Mouse (Mus musculus): ENCODE data around the gene Txndc11. TPM values are rescaled to one million over a fixed set of nuclear protein-coding genes. Genes with fewer than 3 reads are reported as not detected.

Gene Txndc11
- total and polyA plus RNA-seq, 3 experiments, result 24.9 to 33.7 TPM; not detected in 1

DNA sequence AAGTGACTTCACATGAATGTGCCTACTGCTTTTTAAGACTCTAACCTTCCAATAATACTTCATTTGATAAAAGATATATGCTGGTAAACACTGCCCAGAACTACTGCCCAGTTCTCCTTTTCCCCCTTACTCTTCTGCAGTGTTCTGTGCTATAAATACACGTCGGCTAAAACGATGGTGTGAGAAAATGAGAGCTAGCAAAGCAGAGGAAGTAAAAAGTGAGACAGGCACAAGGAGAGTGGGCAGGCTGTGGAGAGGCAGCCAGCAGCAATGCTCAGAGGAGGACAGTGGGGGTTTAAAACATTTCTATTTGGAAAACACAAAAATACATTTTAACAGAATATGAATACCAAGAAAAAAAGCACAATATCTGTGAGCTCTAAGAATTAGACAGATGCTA, 41.9 kb downstream of the Txndc11 start:
- no peak for TF ChIP-seq TBP (IDR thresholded peaks at IDR 0.05; ENCODE audit: low read depth, low read length)
- TF ChIP-seq ZMIZ1 (IDR thresholded peaks at IDR 0.05; ENCODE audit: low read depth, low read length), result no peak
- Histone ChIP-seq H3K27ac (ENCODE audit: control insufficient read depth, low read depth, low read length) (no peak overlapping the region), H3K9me3 (replicated peaks; ENCODE audit: insufficient read depth, low read length) (no peaks in the 10 kb centered on the region), H3K36me3 (ENCODE audit: control insufficient read depth in 1 of 2, insufficient read depth in 2 of 2, low read length in 2 of 2) (peaks cover 0 to 32% of the 10 kb centered on the region in 2 experiments; a peak in 2 of 4 replicates), H3K27me3 (ENCODE audit: control insufficient read depth in 1 of 2, insufficient read depth in 2 of 2, low read length in 2 of 2) (no peaks in the 10 kb centered on the region), H3K9ac (ENCODE audit: control insufficient read depth, low read depth, low read length, poor library complexity, severe bottlenecking) (no peak overlapping the region), H3K4me1 (ENCODE audit: control insufficient read depth in 1 of 2, insufficient read depth in 2 of 2, low read length in 2 of 2) (no peaks in the 10 kb centered on the region), H3K79me2 (ENCODE audit: control insufficient read depth, insufficient read depth, low read length, poor library complexity) (no peaks in the 10 kb centered on the region), H3K4me3 (ENCODE audit: control insufficient read depth in 1 of 2, insufficient read depth in 1 of 2, low read depth in 2 of 2, low read length in 2 of 2) (no peak overlapping the region)
- DNase-seq (ENCODE audit: low read depth, low spot score), result no peak

DNA sequence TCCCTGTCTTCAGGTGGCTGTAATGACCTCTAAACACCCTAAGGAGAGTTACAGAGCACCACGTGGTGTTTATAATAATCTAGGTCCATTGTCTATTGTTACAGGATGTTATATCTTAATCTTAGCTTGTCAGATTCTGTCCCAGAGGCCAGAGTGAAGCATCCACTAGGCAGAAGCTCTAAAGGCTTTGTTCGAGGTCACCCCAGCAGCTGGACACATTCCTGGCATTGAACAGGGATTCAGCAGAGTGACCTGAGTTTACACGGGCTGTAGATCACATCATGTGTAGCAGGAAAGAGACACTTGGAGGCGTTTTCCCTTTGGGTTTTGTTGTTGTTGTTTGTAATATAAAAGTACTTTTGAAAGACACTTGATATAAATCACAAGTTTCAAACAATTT, 42.4 kb downstream of the Txndc11 start:
- no peaks in the 10 kb centered on the region for H3K79me2 ChIP-seq (ENCODE audit: control insufficient read depth, insufficient read depth, low read length, poor library complexity)
- no peaks in the 10 kb centered on the region for H3K4me1 ChIP-seq (ENCODE audit: control insufficient read depth in 1 of 2, insufficient read depth in 2 of 2, low read length in 2 of 2)
- H3K36me3 ChIP-seq (ENCODE audit: control insufficient read depth in 1 of 2, insufficient read depth in 2 of 2, low read length in 2 of 2), result peaks cover 0 to 35% of the 10 kb centered on the region in 2 experiments; a peak in 2 of 4 replicates
- H3K27me3 ChIP-seq (ENCODE audit: control insufficient read depth in 1 of 2, insufficient read depth in 2 of 2, low read length in 2 of 2), result no peaks in the 10 kb centered on the region
- no peak for DNase-seq (ENCODE audit: low read depth, low spot score)
- no peak overlapping the region for H3K27ac ChIP-seq (ENCODE audit: control insufficient read depth, low read depth, low read length)
- TF ChIP-seq ZKSCAN1 (IDR thresholded peaks at IDR 0.05; ENCODE audit: low read depth, low read length), result no peak
- TF ChIP-seq SIN3A (IDR thresholded peaks at IDR 0.05; ENCODE audit: low read length), result no peak
- no peak for TF ChIP-seq CHD2 (IDR thresholded peaks at IDR 0.05; ENCODE audit: low read length)
- no peak for TF ChIP-seq EP300 (IDR thresholded peaks at IDR 0.05; ENCODE audit: low read depth in 1 of 2, low read length in 2 of 2)
- no peak for TF ChIP-seq CTCF (IDR thresholded peaks at IDR 0.05 in 2 of 3, conservative IDR thresholded peaks at IDR 0.05 in 1 of 3; ENCODE audit: control insufficient read depth in 1 of 3, insufficient read depth in 1 of 3, low read depth in 2 of 3, low read length in 3 of 3, poor library complexity in 1 of 3, severe bottlenecking in 1 of 3)
- no peak for TF ChIP-seq GATA1 (IDR thresholded peaks at IDR 0.05; ENCODE audit: low read depth, low read length)
- no peak for TF ChIP-seq MYB (IDR thresholded peaks at IDR 0.05; ENCODE audit: low read depth, low read length)
- no peak for TF ChIP-seq POLR2A (IDR thresholded peaks at IDR 0.05; ENCODE audit: control insufficient read depth in 1 of 2, insufficient read depth in 1 of 2, low read depth in 1 of 2, low read length in 2 of 2, poor library complexity in 1 of 2)
- no peak for TF ChIP-seq UBTF (IDR thresholded peaks at IDR 0.05; ENCODE audit: borderline replicate concordance, insufficient read depth, low read depth, low read length)
- no peak for TF ChIP-seq ETS1 (IDR thresholded peaks at IDR 0.05; ENCODE audit: low read depth, low read length)
- TF ChIP-seq MAFK (IDR thresholded peaks at IDR 0.05; ENCODE audit: borderline replicate concordance, low read depth, low read length), result no peak
- TF ChIP-seq TCF12 (IDR thresholded peaks at IDR 0.05; ENCODE audit: low read depth, low read length), result no peak
- no peak for TF ChIP-seq ELF1 (IDR thresholded peaks at IDR 0.05; ENCODE audit: low read depth, low read length)
- no peak for TF ChIP-seq NRF1 (IDR thresholded peaks at IDR 0.05; ENCODE audit: insufficient read depth, low read depth, low read length, poor library complexity, severe bottlenecking)
- TF ChIP-seq MXI1 (IDR thresholded peaks at IDR 0.05; ENCODE audit: low read depth, low read length), result no peak
- no peak for TF ChIP-seq SMC3 (IDR thresholded peaks at IDR 0.05; ENCODE audit: low read depth, low read length)
- no peak for TF ChIP-seq KAT2A (conservative IDR thresholded peaks at IDR 0.05; ENCODE audit: low read depth, low read length)
- no peak for TF ChIP-seq MEF2A (IDR thresholded peaks at IDR 0.05; ENCODE audit: extremely low read depth, insufficient replicate concordance, low read depth, low read length, poor library complexity, severe bottlenecking)
- TF ChIP-seq MAZ (IDR thresholded peaks at IDR 0.05; ENCODE audit: low read depth, low read length), result no peak
- no peak for TF ChIP-seq USF1 (IDR thresholded peaks at IDR 0.05; ENCODE audit: low read depth, low read length)
- H3K9me3 ChIP-seq (replicated peaks; ENCODE audit: insufficient read depth, low read length), result no peaks in the 10 kb centered on the region
- no peak overlapping the region for H3K9ac ChIP-seq (ENCODE audit: control insufficient read depth, low read depth, low read length, poor library complexity, severe bottlenecking)
- no peak overlapping the region for H3K4me3 ChIP-seq (ENCODE audit: control insufficient read depth in 1 of 2, insufficient read depth in 1 of 2, low read depth in 2 of 2, low read length in 2 of 2)
